Mouse (Mus musculus) granulocyte monocyte progenitor cell, adult 5-6 weeks (primary cell): ENCODE results near the gene Hoxa1. TPM values are rescaled to one million over a fixed set of nuclear protein-coding genes. Genes with fewer than 3 reads are reported as not detected.

Experiments
- ATAC-seq: replicated peaks from 2 replicates; pipeline ENCODE4 v1.8.0; 2016; ENCODE audit warnings: mild to moderate bottlenecking, moderate TSS enrichment, inconsistent platforms; ENCODE audit not compliant: poor library complexity, severe bottlenecking
- total RNA-seq, 2 experiments: library from RNA; stranded (forward) in 1 of 2; stranded (reverse) in 1 of 2; fragments of 200-712, 200-1000 nt in 1 of 2; fragments of >200 nt in 1 of 2; fragmentation: Nextera tagmentation in 1 of 2; gene quantifications; 2 replicates each; pipeline ENCODE4 v1.2.3; 2014 to 2017

The Hoxa1 gene
- total RNA-seq, 2 experiments from 2014 or later: 0.46 TPM; not detected in 1

DNA sequence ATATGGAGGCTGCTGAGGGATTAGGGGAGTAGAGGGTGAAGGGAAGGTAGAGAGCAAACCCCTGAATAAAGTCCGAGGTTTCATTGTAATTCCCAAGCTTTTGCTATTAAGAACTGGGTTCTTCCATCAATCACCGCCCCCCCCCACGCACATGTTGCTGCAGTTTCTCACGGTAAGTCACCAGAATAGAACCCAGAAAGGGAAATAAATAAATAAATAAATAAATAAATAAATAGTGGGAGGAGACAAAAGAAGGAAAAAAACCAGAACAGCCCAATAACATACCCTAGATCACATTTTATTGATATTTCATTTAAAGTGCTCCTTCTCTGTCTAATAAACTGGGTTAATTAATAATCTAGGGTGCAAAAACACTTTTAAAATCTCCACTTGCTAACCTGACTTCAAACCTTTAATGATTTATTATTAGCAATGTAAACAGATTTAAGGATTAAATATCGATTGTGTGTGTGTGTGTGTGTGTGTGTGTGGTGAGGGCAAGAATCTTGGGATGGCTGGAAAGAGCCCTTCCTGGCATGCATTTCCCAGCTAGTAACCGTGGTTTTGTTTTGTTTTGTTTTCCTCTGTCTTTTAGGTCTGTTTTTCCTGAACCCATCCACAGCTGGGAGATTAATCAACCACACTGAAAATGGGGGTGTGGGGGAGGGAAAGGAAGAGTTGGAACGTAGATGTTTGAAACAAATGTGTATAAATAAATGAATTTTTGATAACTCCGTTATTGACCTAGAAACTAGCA, 3.4 kb upstream of the Hoxa1 start:
- no peak for ATAC-seq

DNA sequence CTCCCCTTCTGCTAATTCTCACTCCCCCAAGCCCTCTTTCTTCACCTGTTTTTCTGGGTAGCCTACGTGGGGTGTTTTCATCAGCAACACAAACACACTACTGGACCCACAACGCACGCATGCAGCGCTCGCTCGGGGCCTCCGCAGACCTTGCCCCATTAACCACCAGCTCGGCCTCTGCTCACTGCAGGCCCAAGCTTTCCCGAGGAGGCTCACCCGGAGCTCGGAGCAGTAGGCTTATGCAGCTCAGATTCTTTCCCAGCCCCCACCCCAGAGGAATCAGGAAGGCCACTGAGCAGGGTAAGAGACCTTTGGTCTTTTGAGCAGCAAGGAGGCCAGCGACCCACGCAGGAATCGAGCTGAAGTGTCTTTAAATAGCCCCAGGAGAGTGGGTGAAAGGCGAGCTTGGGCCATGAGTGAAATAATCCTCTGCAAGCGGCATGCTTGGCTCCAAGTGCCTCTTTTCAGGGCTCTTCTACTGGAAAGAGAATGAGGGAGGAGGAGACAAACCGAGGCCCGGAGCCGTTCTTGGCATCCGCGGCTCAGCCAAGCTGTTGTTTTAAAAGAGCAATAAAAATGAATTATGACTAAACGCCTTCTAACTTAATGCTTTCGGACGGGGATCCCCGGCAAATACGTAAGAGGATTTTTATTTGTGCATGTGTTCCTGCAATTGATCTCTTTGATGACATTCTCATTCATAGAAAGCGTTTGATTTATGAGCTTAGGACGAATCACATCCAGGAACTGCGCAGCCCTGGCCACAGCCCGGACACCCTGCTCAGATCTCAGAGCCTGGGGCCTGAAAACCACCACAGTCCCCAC, 2.6 kb upstream of the Hoxa1 start:
- ATAC-seq: no peak

DNA sequence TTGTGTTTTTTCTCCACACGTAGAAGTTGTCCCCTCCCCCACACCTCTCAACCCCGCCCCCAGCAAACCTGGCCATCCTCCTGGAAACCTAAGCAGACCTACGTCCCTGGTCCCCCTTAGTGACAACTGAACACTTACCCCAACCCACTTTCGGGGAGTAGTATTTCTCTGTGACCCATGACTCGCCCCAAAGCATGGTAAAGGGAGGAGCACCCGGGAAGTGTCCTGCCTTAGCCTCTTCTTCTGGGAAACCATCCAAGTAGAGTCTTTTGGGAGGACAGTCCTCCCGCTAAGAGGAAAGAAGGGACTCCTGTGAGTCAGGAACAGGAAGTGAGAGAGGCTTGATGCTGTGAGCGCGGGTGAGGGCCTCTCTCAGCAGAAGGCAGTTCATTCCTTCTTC, 1.9 kb upstream of the Hoxa1 start:
- ATAC-seq: peak; percentile 50

DNA sequence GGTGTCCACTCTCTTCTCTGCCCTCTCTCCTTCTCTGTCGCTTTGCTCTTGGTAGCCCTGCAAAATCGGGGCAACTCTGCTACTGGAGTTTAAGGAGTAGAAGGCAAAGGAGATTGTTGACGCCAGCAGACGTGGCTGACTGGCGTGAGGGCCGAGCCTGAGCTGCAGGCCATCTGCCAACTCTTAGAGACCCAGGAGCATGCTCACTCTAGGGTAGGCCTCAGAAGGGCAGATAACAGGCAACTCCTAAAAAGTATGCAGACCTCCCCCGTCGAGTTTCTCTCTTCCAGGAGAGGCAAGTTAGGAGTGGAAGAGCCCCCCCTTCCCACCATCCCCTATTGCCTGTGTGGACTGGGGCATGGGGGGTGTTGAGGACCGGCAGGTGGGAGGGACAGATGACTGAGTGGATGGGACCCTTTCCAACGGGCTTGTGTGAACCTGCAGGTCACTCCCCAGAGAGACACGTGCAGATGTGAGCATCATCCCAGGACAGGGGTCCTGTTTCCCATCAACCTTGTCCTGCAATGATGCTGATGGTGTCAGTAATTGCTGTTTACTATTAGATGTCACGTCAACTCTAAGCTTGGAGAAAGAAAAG, 1.1 kb upstream of the Hoxa1 start:
- no peak for ATAC-seq

DNA sequence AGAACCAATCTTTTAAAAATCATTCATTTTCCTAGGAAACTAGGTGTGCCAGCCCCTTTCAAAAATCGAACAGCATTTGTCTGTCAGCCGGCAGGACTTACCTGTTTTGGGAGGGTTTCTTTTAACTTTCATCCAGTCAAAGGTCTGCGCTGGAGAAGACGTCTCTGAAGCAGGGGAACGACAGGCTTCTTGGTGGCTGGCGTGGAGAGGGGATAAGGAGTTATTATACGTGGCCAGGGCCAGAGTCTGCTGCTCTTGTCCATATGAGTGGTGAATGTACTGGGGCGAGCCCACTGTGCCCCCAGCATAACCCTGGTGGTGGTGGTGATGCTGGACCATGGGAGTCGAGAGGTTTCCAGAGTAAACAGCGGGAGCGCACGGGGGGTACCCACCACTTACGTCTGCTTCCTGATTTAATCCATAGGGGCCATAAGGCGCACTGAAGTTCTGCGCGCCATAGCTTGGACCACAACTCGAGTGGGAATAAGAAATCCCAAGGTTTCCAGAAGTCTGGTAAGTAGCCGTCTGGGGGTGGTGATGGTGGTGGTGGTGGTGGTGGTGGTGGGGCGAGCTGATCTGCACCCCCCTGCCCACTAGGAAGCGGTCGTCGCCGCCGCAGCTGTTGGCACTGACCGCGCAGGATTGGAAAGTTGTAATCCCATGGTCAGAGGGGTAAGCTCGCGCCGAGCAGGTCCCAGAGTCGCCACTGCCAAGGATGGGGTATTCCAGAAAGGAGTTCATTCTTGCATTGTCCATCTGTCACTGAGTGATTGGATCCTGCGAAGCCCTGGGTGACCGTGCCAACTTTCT, 446 bp downstream of the Hoxa1 start:
- no peak for ATAC-seq

DNA sequence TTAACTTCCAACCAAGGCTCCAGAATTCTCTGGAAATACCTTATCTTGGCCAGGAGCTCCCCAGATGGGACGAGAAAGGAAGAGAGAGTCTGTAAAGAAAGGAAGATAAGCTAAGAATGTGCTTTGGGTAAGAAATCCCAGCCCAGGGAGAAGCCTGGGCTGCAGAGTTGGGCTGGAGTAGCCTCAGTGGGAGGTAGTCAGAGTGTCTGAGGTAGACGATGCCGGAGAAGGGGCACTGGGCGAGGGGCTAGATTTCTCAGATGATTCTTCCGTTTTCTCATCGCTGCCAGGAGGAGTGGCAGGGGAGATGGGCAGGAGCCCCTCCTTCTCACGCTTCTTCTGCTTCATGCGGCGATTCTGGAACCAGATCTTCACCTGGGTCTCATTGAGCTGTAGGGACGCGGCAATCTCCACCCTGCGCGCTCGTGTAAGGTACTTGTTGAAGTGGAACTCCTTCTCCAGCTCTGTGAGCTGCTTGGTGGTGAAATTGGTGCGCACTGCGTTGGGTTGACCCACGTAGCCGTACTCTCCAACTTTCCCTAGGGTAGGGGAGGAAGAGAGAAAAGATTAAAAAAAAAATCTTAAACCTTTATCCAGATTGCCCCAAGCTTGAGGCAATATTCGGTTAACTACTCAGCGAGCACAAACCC, 1.4 kb downstream of the Hoxa1 start:
- no peak for ATAC-seq

DNA sequence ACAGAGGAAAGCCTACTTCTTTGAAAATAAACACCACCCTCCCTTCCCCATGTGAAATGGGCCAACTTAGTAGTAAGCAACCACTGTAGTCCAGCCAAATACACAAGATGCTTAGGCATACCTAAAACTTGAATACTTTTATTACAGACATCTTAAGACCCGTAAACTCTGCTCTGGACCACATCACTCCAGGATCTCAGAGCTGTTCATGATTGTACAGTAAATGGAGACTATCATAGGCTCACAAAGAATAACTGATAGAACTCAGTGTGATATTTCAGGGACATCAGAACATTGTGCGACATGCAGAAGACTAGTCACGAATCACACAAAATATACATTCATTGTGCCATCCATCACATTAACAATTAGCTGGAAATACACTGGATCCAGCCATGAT, 2.6 kb downstream of the Hoxa1 start:
- no peak for ATAC-seq

DNA sequence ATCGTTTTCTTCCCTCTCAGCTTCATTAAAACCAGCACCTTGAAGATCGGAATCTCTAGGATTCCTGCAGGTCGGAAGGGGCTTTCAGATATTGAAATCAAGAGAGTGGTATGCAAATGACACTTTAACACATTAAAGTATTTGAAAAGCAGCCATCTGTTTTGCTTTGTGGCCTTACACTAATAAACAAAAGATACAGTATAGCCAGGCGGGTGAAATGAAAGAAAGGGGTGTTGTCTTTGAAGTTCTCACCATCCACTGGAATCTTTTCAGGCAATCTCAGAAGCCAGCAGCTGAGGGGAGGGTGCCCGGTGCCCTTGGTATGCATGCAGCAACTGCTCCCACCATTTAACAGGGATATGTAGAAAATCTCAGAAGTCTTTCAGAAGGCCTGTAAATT, 4.1 kb downstream of the Hoxa1 start:
- ATAC-seq: no peak

DNA sequence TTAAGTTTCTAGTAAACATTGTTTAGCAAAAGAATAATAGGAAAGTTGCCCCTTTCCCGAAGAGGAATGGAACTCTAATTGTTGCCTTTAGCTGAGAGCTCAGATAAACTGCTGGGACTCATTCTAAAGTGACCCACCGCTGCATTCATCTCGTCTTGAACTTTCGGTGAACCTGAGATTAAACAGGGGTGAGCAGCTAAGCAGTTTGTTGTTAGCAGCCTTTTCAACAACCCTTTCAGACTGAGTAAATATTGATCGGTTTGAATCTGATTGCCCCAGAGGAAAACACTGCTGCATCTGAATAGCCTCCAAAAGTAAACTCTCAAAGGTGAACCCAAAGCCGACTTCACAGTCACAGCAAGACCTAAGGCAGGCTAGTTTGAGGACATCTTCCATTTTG, 4.8 kb downstream of the Hoxa1 start:
- ATAC-seq: no peak

DNA sequence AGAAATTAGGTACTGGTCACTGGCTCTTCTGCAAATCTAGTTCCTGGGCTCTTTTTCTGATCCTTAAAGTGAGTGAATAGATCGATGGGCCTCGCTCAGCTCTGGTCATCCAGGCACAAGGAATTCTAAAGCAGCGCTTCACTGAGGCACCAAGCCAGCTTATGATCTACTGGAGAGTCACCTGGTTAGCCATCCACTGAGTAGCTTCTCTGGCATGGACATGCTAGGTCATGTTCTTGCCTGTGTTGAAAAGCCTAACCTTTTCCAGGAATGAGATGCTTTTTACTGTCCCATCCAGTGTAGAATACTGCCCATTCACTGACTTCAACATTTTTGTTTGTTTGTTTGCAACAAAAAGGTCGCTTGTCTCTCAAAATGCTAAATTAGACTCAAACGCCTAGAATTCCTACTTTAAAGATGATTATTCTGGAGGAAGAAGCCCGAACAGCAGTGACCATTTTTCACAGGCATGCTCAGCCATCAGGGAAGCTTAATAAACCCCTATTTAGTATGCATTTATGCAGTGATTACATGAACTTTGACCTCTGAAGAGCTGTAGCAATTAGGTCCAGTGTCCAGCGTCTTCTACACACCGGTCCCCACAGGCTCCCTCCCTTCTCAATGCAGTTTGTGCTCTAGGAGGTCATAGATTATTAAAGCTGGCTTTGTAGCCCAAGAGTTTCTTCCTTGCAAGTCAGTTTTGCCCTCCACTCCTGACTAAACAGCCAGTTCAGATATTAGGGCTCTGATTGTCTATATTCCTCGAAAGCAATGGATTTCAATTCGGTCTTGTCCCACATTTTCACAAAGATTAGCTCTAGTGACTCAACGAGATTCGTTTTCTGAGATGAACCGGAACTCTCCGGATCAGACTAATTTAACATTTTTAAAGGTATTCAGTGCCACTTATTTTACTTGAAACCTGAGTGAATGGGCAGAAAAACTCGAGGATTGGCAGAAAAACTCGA, 5.6 kb downstream of the Hoxa1 start:
- ATAC-seq: no peak

DNA sequence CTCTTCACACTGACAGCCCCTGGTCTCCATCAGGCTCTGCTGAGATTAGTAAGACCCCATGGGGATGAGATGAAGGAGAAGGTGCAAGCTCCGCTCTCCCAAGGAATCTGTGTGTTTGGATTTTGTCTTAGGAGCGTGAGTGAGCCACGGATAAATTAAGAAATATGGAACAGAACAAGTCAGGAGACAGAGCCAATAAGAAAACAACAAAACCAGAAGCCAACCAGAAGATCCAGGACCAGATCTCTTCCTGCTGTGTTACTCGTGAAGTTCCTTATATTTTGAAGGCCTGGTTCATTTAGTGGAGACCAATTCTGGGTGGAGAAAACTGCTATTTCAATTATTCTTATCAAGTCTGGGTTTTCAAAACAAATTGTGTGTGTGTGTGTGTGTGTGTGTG, 6.5 kb downstream of the Hoxa1 start:
- no peak for ATAC-seq

DNA sequence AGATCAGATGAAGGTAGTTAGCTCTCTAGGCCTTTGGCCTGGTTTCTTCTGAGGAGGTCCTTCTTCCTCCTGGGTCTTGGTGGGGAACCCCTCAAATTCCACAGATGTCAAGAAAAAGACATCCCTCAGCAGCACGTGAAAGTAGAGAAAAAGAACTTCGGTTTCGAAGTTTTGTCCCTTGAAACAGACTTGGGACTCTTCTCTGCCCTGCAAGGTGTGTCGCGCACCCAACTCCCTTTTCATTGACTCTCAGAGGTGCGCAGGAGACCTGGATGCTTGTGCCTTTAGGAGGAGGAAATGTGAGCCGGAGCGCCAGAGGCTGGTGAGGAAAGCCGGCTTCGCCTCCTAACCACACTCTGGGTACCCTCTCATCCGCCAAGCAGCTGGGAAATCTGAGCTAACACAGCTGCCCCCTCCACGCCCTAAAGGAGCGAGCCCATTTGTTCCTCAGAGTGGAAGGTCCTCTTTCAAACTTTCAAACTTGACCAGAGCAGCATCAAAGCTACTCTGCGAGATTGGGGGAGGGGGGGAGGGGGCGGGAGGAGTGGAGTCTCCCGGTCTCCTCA, 7.6 kb downstream of the Hoxa1 start:
- peak; percentile 33; the same call in 1 of the 2 replicates for ATAC-seq

DNA sequence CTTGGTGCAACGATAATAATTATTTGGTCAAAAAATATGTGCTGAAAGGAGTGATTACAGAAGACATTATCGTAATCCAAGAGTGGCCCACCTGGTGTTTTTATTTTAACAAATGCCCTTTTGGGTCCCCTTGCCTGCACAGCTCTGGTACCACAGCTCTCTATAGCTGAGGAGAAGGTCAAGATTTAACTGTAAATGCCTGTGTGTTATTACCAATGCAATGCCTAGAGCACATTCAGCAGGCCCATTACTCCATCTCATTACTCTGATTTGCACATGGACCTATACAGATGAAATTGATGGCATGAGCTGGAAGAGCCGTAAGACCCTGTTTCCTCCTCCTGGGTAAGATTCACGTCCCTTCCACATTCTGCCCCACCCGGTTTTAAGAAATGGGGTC, 19.0 kb downstream of the Hoxa1 start:
- ATAC-seq: no peak

DNA sequence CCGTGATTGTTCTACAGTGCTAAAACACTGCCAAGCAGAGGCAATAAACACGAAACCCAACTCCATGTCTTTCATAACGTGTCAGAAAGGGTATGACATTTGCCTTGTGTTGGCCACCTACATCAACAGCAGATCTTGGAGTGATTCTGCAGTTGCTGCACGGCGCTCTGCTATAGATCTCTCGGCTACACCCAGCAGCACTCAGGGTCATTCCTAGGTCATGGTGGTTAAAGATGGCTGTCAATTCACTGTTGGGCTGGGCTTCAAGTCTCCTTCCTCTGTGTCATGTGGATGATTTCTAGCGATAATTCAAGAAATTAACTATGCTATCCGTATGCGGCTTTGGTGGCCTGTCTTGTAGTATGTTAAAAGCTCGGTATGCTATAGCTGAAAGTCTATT, 19.5 kb downstream of the Hoxa1 start:
- no peak for ATAC-seq

DNA sequence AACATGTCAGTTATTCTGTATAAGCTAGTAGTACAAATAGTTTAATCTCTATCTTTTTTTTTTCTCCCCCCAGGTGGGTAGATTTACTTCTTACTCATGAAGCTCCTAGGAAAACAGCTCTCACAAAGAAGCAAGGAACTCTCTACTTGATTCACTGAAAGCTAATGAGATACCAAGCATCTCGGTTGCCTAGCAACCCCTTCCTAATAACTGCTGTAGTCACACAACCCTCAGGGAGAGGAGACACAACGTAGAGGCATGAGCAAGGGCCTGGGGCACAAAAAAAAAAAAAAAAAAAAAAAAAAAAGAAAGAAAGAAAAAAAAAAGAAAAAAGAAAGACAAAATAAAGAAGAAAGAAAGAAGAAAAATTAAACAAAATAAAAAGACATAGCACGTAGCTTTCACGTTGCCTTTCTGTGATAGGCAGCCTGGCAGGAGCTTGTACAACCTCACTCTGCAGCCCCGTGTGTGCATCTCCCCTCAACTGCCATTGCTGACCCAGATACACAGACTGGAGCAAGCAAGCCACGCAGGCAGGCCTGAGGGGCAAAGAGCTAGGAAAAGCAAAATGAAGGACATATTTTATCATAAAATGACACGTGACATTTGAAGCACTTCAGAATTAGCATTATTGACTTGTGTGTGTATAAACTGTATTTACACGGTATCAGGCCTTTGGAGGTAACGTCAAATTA, 20.1 kb downstream of the Hoxa1 start:
- ATAC-seq: no peak

DNA sequence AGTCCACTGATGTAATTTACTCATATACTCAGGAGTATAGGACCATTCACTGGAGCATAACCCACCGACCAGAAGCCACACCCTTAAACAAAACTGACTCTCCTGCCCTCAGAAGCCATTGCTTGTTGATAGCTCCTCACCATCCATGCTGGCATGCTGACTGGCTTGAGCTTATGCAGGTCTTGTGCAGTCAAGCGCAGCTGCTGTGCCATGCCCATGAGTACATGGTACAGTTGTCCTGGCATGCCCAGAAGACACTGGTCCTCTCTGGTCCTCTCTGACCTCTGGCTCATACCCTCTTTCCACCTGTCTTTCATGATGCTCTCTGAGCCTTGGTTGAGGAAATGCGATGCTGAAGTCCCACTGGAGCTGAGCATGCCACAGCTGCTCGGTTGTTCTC, 34.4 kb downstream of the Hoxa1 start:
- no peak for ATAC-seq

DNA sequence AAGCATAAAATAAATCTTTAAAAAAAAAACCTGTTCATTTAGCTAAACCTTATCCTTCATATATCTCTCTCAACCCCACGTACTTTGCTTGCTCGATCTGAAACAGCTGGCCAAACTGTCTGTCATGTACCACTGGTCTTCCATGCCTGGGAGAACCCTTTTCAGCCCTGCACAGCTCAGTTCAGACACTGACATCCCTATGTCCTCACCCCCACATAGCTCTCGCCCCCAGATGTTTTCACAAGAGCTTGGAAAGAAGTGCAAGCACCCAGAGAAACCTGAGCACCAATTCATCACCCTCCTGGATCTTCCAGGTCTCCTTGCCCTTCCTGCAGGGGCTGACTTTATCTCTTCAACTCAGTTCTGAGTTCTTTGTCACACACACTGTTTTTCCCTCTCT, 36.9 kb downstream of the Hoxa1 start:
- ATAC-seq: no peak
